Mouse (Mus musculus): Measurements from ENCODE around the gene Slc30a7. TPM values are rescaled to one million over a fixed set of nuclear protein-coding genes. Genes with fewer than 3 reads are reported as not detected.

Gene Slc30a7
- polyA plus RNA-seq, 1 experiment, result 0.05 TPM

DNA sequence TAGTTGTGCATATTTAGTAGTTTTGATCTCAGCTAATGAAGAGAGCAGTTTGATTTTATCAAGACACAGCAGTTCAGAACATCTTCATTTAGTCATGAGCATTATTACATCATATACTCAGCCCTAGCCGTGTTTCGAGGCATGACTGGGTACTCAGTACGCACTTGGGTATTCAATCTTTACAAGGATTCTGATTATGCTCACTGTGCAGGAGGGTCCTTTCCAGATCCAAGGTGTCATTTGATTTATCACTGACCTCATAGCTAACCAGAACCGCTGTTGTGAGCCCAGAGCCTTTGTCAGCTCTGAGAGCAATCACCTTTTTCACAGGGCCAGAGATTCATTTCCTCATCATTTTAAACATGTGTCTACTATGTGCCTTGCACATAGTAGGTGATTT is 101.6 kb downstream of the Slc30a7 start:
- Histone ChIP-seq H3K9me3 (ENCODE audit: control insufficient read depth, low read length) (peaks cover 6% of the 10 kb centered on the region; the same call in 1 of the 2 replicates), H3K36me3 (ENCODE audit: control insufficient read depth) (peaks cover 45% of the 10 kb centered on the region), H3K4me1 (ENCODE audit: control insufficient read depth) (no peaks in the 10 kb centered on the region), H3K4me3 (replicated peaks) (no peak overlapping the region), H3K27me3 (ENCODE audit: control insufficient read depth) (no peaks in the 10 kb centered on the region)
- TF ChIP-seq GATA1 (IDR thresholded peaks at IDR 0.05; ENCODE audit: low read length) (no peak), TAL1 (IDR thresholded peaks at IDR 0.05; ENCODE audit: low read length) (no peak)

DNA sequence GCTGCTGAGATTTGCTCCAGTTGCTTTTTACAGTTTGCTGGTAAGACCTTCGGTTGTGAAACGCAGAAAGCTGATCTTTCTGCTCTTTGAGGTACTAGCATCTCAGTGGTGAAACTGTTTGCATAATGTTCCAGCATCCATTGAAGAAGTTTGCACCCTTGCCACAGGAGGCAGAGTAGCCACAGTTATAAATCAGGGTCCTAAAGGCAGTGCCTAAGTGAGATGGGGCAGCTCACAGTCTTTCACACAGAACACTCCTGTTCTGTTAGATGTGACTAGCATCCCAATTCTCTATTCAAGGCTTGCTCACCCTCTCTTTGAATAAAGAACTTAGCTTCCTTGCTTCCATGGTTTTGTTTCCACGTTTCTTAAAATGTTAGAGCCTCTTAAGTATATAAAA is 102.1 kb downstream of the Slc30a7 start:
- no peaks in the 10 kb centered on the region for H3K4me1 ChIP-seq (ENCODE audit: control insufficient read depth)
- peaks cover 50% of the 10 kb centered on the region for H3K36me3 ChIP-seq (ENCODE audit: control insufficient read depth)
- TF ChIP-seq TAL1 (IDR thresholded peaks at IDR 0.05; ENCODE audit: low read length), result no peak
- TF ChIP-seq GATA1 (IDR thresholded peaks at IDR 0.05; ENCODE audit: low read length), result no peak
- no peak overlapping the region for H3K4me3 ChIP-seq (replicated peaks)
- peaks cover 6% of the 10 kb centered on the region; the same call in 1 of the 2 replicates for H3K9me3 ChIP-seq (ENCODE audit: control insufficient read depth, low read length)
- no peaks in the 10 kb centered on the region for H3K27me3 ChIP-seq (ENCODE audit: control insufficient read depth)

DNA sequence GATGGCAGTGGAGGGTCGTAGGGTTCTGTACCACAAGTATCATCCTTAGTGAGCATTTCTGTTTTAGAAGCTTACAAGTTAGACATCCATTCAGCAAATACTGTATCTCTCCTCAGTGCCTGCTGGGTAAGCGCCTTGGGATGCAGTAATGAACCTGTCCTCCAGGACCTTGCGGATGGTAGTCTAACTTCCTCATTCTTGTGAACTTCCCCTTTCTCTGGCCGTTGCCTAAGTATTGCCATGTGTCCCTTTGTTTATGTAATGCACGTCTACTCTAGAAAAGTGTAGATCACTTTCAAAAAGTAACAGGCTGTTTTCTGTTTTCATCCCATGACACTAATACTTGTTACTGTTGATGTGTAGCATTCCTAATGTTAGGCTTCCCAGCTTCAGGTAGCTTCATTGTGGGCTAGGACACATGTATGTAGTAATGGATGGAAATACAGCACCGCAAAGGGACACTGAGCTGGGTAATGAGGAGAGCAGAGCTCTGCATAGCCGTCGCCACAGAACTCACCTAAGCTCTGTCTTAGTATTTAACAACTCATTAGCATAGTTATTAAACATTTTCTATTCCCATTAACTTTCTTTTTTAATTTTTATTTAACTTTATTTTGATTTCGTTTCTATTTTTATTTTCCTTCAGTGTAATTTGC is 104.8 kb downstream of the Slc30a7 start:
- TF ChIP-seq TAL1 (IDR thresholded peaks at IDR 0.05; ENCODE audit: low read length), result no peak
- no peak for TF ChIP-seq GATA1 (IDR thresholded peaks at IDR 0.05; ENCODE audit: low read length)
- H3K27me3 ChIP-seq (ENCODE audit: control insufficient read depth), result no peaks in the 10 kb centered on the region
- H3K4me1 ChIP-seq (ENCODE audit: control insufficient read depth), result no peaks in the 10 kb centered on the region
- H3K36me3 ChIP-seq (ENCODE audit: control insufficient read depth), result peaks cover 59% of the 10 kb centered on the region
- H3K9me3 ChIP-seq (ENCODE audit: control insufficient read depth, low read length), result peaks cover 6% of the 10 kb centered on the region; the same call in 1 of the 2 replicates
- H3K4me3 ChIP-seq (replicated peaks), result no peak overlapping the region

DNA sequence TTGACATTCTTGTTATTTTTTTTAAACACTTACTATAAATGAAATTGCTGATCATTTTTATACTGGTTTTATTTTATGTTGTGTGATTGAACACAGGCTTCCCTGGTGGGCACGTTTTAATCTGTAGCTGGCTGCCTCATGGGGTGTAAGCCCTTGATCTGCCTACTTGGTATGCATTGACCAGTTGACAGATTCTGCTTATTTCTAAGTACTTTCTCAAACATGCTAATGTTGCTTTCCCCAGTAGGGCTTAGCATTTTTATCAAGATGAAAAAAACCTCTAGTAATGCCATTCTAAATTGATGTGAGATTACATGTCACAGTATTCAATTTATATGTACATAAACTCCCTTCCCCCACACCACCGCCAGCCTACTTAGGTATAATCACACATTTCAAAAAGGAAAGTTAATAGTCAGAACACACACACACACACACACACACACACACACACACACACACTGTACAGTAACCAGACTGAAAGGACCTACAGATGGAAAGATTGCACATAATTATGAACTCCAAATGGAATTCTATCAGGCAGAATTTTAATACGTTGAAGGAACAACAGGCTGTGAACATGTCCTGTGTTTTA is 108.8 kb downstream of the Slc30a7 start:
- H3K4me1 ChIP-seq (ENCODE audit: control insufficient read depth), result no peaks in the 10 kb centered on the region
- TF ChIP-seq TAL1 (IDR thresholded peaks at IDR 0.05; ENCODE audit: low read length) (no peak), GATA1 (IDR thresholded peaks at IDR 0.05; ENCODE audit: low read length) (no peak)
- no peaks in the 10 kb centered on the region for H3K27me3 ChIP-seq (ENCODE audit: control insufficient read depth)
- H3K4me3 ChIP-seq (replicated peaks), result no peak overlapping the region
- H3K36me3 ChIP-seq (ENCODE audit: control insufficient read depth), result peaks cover 58% of the 10 kb centered on the region
- H3K9me3 ChIP-seq (ENCODE audit: control insufficient read depth, low read length), result no peaks in the 10 kb centered on the region

DNA sequence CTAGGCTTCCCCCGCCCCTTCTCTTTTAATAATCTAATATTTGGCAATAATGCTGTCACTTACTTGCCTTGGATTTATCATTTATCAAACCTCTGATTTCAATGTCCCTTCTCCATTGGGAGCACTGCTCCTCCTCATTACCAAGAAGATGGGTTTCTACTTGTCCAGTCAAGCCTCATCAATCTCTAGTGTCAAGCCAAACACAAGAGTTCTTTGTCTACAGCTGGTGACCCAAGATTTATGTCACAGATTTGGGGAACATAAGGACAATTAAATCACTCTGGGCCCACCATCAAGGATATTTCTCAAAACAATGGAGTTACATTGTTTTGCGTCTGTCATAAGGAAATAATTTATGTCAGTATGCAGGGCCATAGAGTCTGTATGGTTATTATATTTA is 114.0 kb downstream of the Slc30a7 start:
- no peak for TF ChIP-seq GATA1 (IDR thresholded peaks at IDR 0.05; ENCODE audit: low read length)
- TF ChIP-seq TAL1 (IDR thresholded peaks at IDR 0.05; ENCODE audit: low read length), result no peak
- Histone ChIP-seq H3K9me3 (ENCODE audit: control insufficient read depth, low read length) (no peaks in the 10 kb centered on the region), H3K27me3 (ENCODE audit: control insufficient read depth) (no peaks in the 10 kb centered on the region), H3K4me3 (replicated peaks) (no peak overlapping the region), H3K4me1 (ENCODE audit: control insufficient read depth) (peaks cover 7% of the 10 kb centered on the region), H3K36me3 (ENCODE audit: control insufficient read depth) (peaks cover 36% of the 10 kb centered on the region)

DNA sequence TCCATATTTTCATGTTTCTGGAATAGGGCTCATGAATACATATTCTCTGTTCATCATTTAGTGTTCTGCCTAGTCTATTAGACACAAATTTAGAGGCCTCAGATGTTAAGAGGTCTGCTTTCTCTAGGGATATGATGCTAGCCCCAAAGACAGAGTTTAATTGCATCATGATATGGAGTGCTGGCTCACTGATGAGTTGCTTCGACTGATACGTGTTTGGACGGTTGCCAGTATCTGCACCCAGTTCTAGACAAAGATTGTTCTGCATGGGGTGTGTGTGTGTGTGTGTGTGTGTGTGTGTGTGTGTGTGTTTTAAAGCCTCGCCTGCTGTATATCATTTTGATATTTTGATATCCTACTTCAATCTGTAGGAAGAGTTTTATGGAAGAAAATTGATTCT is 114.9 kb downstream of the Slc30a7 start:
- H3K36me3 ChIP-seq (ENCODE audit: control insufficient read depth), result peaks cover 36% of the 10 kb centered on the region
- TF ChIP-seq TAL1 (IDR thresholded peaks at IDR 0.05; ENCODE audit: low read length), result no peak
- TF ChIP-seq GATA1 (IDR thresholded peaks at IDR 0.05; ENCODE audit: low read length), result no peak

More for the DNA sequence above, 114.9 kb downstream of the Slc30a7 start:
- Histone ChIP-seq H3K4me1 (ENCODE audit: control insufficient read depth) (peaks cover 9% of the 10 kb centered on the region), H3K9me3 (ENCODE audit: control insufficient read depth, low read length) (no peaks in the 10 kb centered on the region), H3K4me3 (replicated peaks) (no peak overlapping the region), H3K27me3 (ENCODE audit: control insufficient read depth) (no peaks in the 10 kb centered on the region)

Other genes starting within 250 kb of the Slc30a7 start
- gene Dph5, start 119.6 kb downstream of the Slc30a7 start, polyA plus RNA-seq (2012), result 0.12 and 0.14 TPM in 2 replicates
- gene Extl2, start 56 bp upstream of the Slc30a7 start, polyA plus RNA-seq (2012), result not detected in 2 replicates
- 0.02 and 0.16 TPM in 2 replicates for gene Vcam1, start 122.3 kb upstream of the Slc30a7 start, polyA plus RNA-seq (2012)
- not detected in 2 replicates for gene Gpr88, start 246.1 kb upstream of the Slc30a7 start, polyA plus RNA-seq (2012)

Measured in erythroblast, embryonic 14.5 days (primary cell).